Mouse (Mus musculus) gastrocnemius, adult 8-10 months (tissue): Measurements from ENCODE around the gene Sys1. TPM values are rescaled to one million over a fixed set of nuclear protein-coding genes. Genes with fewer than 3 reads are reported as not detected.
A peak's percentile ranks its signal among the peaks of the same experiment; 100 is the strongest.

Experiments used
- DNase-seq, 2 experiments: peaks; one replicate each; pipeline ENCODE4 v3.0.0; 2022; ENCODE audit warnings: low spot score in 2 of 2
- total RNA-seq, 4 experiments: library from RNA; stranded (reverse); gene quantifications; 2 replicates each; pipeline ENCODE4 v1.2.4; 2022

Sys1 gene
- total RNA-seq, 4 experiments from 2014 or later = 25.3 to 27.8 (median 26.6) TPM

GRCm38 (mm10) chr2:164497691-164498268 is 41.0 kb downstream of the Sys1 start:
- peak in 1 of 2 experiments; percentile 4 for DNase-seq

- DNase-seq = no peak
Observed at GRCm38 (mm10) chr2:164499317-164499716, 42.6 kb downstream of the Sys1 start.

GRCm38 (mm10) chr2:164500511-164500910 is 43.7 kb downstream of the Sys1 start:
- no peak for DNase-seq

GRCm38 (mm10) chr2:164504919-164505318 is 48.2 kb downstream of the Sys1 start:
- no peak for DNase-seq

- DNase-seq = no peak
Observed at GRCm38 (mm10) chr2:164505619-164506347, 49.0 kb downstream of the Sys1 start.

GRCm38 (mm10) chr2:164507811-164508210 is 51.0 kb downstream of the Sys1 start:
- DNase-seq = no peak

GRCm38 (mm10) chr2:164510621-164511190 is 53.9 kb downstream of the Sys1 start:
- DNase-seq = no peak

GRCm38 (mm10) chr2:164512121-164512909 is 55.6 kb downstream of the Sys1 start:
- DNase-seq = no peak

GRCm38 (mm10) chr2:164513389-164513788 is 56.6 kb downstream of the Sys1 start:
- DNase-seq = no peak

GRCm38 (mm10) chr2:164514916-164515315 is 58.2 kb downstream of the Sys1 start:
- DNase-seq = no peak

GRCm38 (mm10) chr2:164515897-164516296 is 59.1 kb downstream of the Sys1 start:
- DNase-seq = no peak

- no peak for DNase-seq
Observed at GRCm38 (mm10) chr2:164516592-164516991, 59.8 kb downstream of the Sys1 start.

- DNase-seq = peak; percentile 27 to 35
Observed at GRCm38 (mm10) chr2:164517485-164518221, 60.9 kb downstream of the Sys1 start.

- no peak for DNase-seq
Observed at GRCm38 (mm10) chr2:164518266-164519170, 61.8 kb downstream of the Sys1 start.

GRCm38 (mm10) chr2:164519171-164519526 is 62.4 kb downstream of the Sys1 start:
- DNase-seq = no peak

- peak in 1 of 2 experiments; percentile 20 for DNase-seq
Observed at GRCm38 (mm10) chr2:164520782-164521181, 64.0 kb downstream of the Sys1 start.

GRCm38 (mm10) chr2:164521841-164522240 is 65.1 kb downstream of the Sys1 start:
- DNase-seq = no peak

- no peak for DNase-seq
Observed at GRCm38 (mm10) chr2:164522280-164522679, 65.5 kb downstream of the Sys1 start.

GRCm38 (mm10) chr2:164523301-164523773 is 66.6 kb downstream of the Sys1 start:
- peak in 1 of 2 experiments; percentile 7 for DNase-seq

- no peak for DNase-seq
Observed at GRCm38 (mm10) chr2:164528557-164528956, 71.8 kb downstream of the Sys1 start.
